Mouse (Mus musculus) bone marrow macrophage, adult 2 months (primary cell): ENCODE measurements at regions not wholly inside any gene's neighbourhood (a gene's known extent, or its start where the extent isn't known, plus 50 kb on each side); places are given as distances from the start of the nearest gene placed in this dataset.

ENCODE experiments used
- CTCF ChIP-seq: IDR thresholded peaks from 2 replicates; pipeline ENCODE4 v1.5.1; 2012; ENCODE audit warnings: low read depth, mild to moderate bottlenecking, low read length, moderate library complexity
- POLR2A ChIP-seq: IDR thresholded peaks from 2 replicates; pipeline ENCODE4 v1.6.1; 2012; ENCODE audit warnings: mild to moderate bottlenecking, low read depth, low read length, borderline replicate concordance

DNA sequence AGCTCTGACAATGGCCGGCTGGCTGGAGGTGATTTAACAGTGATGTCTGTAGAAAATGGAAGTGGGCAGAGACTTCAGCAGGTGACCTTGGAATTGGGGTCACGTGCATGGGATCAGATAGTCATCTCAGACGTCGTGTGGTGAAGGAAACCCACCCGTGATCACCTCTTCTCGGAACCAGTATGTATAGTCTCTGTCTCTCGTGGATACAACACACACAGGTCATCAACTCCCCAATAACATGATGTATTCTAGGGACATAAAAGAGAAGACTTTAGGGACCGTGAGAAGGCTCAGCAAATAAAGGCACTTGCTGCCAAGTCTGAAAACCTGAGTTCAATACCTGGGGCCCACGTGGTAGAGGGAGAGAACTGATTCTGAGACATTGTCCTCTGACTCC, 70.2 kb downstream of the Mis18a start:
- TF ChIP-seq POLR2A (no peak), CTCF (no peak)
